Mouse (Mus musculus): ENCODE data around the gene Camk1d.

The Camk1d gene

GRCm38 (mm10) chr2:5458075-5458494 lies 256.2 kb downstream of the Camk1d start:
- DNase-seq: no peak

- no peak for DNase-seq
These were observed 258.2 kb downstream of the Camk1d start for GRCm38 (mm10) chr2:5456108-5456507.

GRCm38 (mm10) chr2:5454830-5455229 lies 259.5 kb downstream of the Camk1d start:
- no peak for DNase-seq

- peak; percentile 50 for DNase-seq
These were observed 262.7 kb downstream of the Camk1d start for GRCm38 (mm10) chr2:5451654-5452053.

- DNase-seq: no peak
These were observed 269.0 kb downstream of the Camk1d start for GRCm38 (mm10) chr2:5445357-5445756.

- DNase-seq: no peak
These were observed 276.6 kb downstream of the Camk1d start for GRCm38 (mm10) chr2:5437690-5438089.

- DNase-seq: no peak
These were observed 278.6 kb downstream of the Camk1d start for GRCm38 (mm10) chr2:5435587-5436253.

- DNase-seq: peak; percentile 79
These were observed 283.0 kb downstream of the Camk1d start for GRCm38 (mm10) chr2:5431309-5431708.

GRCm38 (mm10) chr2:5429921-5430320 lies 284.4 kb downstream of the Camk1d start:
- no peak for DNase-seq

GRCm38 (mm10) chr2:5426110-5426509 lies 288.2 kb downstream of the Camk1d start:
- no peak for DNase-seq

- DNase-seq: no peak
These were observed 288.7 kb downstream of the Camk1d start for GRCm38 (mm10) chr2:5425612-5426011.

GRCm38 (mm10) chr2:5420621-5421196 lies 293.6 kb downstream of the Camk1d start:
- no peak for DNase-seq

GRCm38 (mm10) chr2:5418802-5419201 lies 295.5 kb downstream of the Camk1d start:
- no peak for DNase-seq

GRCm38 (mm10) chr2:5417158-5418032 lies 296.9 kb downstream of the Camk1d start:
- no peak for DNase-seq

- no peak for DNase-seq
These were observed 302.5 kb downstream of the Camk1d start for GRCm38 (mm10) chr2:5411774-5412173.

GRCm38 (mm10) chr2:5403850-5404249 lies 310.5 kb downstream of the Camk1d start:
- peak; percentile 60 for DNase-seq

GRCm38 (mm10) chr2:5402036-5402435 lies 312.3 kb downstream of the Camk1d start:
- no peak for DNase-seq

- DNase-seq: peak; percentile 48
These were observed 315.8 kb downstream of the Camk1d start for GRCm38 (mm10) chr2:5398505-5398904.

GRCm38 (mm10) chr2:5398043-5398442 lies 316.3 kb downstream of the Camk1d start:
- peak; percentile 91 for DNase-seq

- no peak for DNase-seq
These were observed 316.8 kb downstream of the Camk1d start for GRCm38 (mm10) chr2:5397468-5397867.

GRCm38 (mm10) chr2:5396415-5396814 lies 317.9 kb downstream of the Camk1d start:
- DNase-seq: peak; percentile 59

- DNase-seq: no peak
These were observed 318.4 kb downstream of the Camk1d start for GRCm38 (mm10) chr2:5395873-5396272.

GRCm38 (mm10) chr2:5392921-5393320 lies 321.4 kb downstream of the Camk1d start:
- DNase-seq: no peak

- DNase-seq: no peak
These were observed 321.8 kb downstream of the Camk1d start for GRCm38 (mm10) chr2:5392470-5392869.

Data from retina, postnatal 1 day (tissue).